Mouse (Mus musculus): ENCODE results near the gene Cxcl14. TPM values are rescaled to one million over a fixed set of nuclear protein-coding genes. Genes with fewer than 3 reads are reported as not detected.

Cxcl14 gene
- total RNA-seq, 1 experiment from 2014 or later = not detected

DNA sequence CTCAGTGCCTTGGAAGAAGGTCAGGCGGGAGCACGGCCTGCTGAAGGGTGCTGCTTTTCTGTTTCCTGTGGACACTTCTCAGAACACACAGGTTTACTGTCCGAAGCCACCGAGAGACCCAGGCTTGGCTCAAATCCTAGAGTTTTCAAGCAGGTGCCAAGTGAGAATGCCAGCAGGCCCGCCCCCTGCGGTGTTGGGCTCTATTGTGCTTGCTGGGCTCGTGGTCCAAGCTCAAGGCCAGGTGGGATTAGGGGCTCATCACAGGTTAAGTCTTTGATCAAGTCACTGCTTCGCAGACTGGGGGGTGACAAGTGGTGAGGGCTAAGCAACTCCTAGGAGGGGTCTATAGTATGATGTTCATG lies 289 bp upstream of the Cxcl14 start:
- no peak for ATAC-seq (replicated peaks; ENCODE audit: insufficient number of reproducible peaks, low FRiP score, low TSS enrichment, poor library complexity, severe bottlenecking)

DNA sequence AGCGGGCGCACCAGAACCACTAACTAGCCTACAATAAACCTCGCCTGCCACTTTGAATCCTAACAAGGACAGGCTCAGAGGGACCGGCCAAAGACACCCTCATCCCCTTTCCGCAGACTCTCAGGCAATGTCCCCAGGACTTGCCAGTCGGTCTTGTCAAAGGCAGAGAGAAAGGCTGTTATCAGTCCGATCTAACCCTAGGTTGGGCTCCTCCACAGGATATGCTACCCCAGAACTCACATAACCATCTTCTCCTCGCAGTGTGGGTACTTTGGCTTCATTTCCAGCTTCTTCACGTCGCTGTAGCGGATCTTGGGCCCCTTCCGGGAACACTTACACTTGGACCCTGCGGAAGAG lies 787 bp downstream of the Cxcl14 start:
- ATAC-seq (replicated peaks; ENCODE audit: insufficient number of reproducible peaks, low FRiP score, low TSS enrichment, poor library complexity, severe bottlenecking) = no peak

DNA sequence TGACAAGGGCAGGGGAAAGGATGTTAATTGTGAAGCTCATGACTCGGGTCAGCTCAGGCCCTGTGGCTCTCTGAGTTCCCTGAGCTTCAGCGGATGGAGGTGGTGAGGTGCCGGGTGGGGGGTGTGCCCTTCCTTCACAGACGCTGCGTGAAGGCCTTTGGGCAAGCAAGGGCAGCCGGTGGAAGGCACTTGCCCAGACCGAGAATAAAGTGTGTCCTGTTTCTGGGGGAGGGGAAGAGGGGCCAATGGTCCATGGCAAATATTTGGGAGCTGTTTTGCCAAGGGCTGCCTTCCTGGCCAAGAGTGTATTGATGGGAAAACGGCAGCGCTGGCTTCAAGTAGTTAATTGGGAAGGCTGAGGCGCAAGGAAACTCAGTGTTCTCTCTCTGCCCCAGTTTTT lies 1.4 kb downstream of the Cxcl14 start:
- ATAC-seq (replicated peaks; ENCODE audit: insufficient number of reproducible peaks, low FRiP score, low TSS enrichment, poor library complexity, severe bottlenecking) = no peak

DNA sequence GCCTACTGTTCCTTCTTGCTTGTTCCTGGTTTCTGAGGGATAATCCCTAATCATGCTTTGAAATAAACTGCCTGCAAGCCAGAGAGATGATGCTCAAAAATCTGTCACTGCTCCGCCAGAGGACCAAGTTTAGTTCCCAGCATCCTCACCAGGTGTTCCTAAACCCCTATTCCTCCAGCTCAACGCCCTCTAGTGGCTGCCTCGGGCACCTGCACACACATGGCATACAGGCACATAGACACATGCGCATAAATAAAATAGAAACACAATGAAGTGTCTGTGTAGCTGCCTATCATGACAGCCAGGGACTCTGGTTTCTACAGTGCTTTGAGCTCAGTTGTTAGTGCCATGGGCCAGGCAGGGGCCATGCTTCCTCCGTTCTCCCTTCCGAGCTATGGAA lies 6.4 kb downstream of the Cxcl14 start:
- ATAC-seq (replicated peaks; ENCODE audit: insufficient number of reproducible peaks, low FRiP score, low TSS enrichment, poor library complexity, severe bottlenecking) = no peak

DNA sequence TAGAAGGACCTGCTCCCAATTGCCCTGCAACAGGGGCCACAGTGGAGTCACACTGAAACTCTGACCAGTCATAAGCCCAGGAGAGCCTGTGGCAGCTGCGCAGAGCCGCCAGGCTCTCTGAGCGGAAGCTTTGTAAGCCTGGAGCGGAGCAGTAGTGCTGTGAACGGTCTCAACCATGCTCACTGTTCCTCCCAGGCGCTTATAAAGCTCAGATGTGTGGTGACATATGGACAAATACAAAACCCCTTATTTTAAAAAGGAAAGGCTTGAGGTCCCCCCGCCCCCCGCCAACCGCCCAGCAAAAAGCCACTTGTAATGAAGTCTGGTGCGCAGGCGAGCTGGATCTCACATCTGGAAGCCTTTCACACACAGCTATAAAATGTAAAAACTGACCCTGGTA lies 7.1 kb downstream of the Cxcl14 start:
- no peak for ATAC-seq (replicated peaks; ENCODE audit: insufficient number of reproducible peaks, low FRiP score, low TSS enrichment, poor library complexity, severe bottlenecking)

DNA sequence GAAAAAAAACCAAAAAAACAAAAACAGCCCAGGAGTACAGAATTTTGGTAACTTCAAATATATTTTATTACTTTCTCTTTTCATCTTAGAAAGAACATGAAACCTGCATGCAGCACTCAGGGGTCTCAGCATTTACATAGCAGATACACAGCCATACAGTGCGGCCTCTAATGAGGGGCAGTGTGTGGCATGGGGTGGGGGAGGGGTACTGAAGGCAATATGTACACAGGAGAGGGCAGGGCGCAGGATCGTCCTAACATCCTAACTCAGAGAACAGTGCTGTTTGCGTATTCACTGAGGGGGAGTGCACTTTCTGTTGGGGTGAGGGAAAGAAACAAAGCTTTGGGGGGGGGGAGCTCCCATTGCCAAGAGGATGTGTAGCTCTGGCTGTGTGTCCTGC lies 7.8 kb downstream of the Cxcl14 start:
- ATAC-seq (replicated peaks; ENCODE audit: insufficient number of reproducible peaks, low FRiP score, low TSS enrichment, poor library complexity, severe bottlenecking) = no peak

DNA sequence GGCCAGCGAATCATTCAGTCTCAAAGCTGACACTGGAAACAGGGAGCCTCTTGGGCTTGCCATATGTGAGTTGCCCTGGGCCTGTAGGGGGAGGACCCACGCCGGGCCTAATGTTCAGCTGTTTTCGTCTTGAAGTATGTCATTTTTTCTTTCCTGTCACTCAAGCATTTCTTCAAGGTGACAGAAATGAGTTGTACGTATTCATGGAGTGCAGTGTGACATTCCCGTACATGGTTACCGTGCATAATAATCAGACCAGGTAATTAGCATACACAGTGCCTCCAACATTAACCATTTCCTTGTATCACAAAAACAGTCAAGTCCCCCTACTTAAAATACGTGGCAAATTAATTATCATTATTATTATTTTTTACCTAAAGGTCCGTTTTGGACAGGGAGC lies 9.3 kb downstream of the Cxcl14 start:
- no peak for ATAC-seq (replicated peaks; ENCODE audit: insufficient number of reproducible peaks, low FRiP score, low TSS enrichment, poor library complexity, severe bottlenecking)

DNA sequence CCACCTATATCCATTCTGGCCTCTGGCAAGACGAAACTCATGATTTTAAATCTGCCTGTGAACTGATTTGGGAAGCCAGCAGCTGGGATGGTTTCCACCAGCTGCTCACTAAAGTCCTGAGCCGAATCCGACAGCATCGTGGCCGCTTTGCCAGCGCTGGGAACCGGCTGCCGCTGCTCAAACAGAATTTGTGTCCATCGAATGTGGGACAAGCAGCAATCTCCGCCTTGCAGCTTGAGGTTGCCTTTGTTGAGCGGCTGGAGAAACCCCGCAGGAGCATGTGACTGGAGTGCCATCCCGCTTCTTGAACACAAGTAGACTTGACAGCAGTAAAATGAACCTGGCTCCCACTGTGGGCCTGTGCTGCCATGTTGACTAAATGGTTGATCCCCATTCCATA lies 13.0 kb downstream of the Cxcl14 start:
- ATAC-seq (replicated peaks; ENCODE audit: insufficient number of reproducible peaks, low FRiP score, low TSS enrichment, poor library complexity, severe bottlenecking) = no peak

DNA sequence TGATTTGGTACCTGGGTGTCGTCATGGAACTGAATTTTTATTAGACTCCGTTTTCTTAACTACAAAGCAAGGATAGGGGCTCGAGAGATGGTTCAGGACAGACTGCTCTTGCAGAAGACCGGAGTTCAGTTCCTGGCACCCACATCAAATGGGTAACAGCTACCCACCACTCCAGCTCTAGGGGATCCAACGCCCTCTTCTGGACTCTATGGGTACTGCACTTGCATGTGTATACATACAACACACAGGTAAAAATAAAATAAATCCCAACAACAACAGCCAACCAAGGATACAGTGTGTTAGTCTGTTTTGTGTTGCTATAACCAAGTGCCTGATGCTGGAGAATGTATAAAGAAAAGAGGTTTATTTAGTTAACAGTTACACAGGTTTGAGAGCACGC lies 16.0 kb downstream of the Cxcl14 start:
- ATAC-seq (replicated peaks; ENCODE audit: insufficient number of reproducible peaks, low FRiP score, low TSS enrichment, poor library complexity, severe bottlenecking) = no peak

DNA sequence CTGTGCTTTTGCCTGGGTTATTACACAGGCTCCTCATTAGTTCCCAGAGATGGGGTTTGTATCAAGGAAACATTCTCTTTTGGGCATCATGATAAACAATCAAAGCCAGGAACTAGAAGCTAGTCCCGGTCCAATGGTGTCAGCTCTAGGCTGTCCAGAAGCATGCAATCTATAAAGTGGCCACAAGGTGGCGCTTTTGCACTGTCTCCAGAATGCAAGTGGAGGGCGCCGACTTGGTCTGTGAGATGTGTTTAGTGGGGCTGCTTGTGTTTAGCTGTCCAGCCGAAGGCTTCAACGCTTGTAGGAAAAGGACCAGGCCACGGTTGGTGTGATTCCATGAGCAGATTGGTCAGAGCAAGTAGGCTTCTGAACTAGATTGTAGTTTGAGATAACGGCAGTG lies 16.9 kb downstream of the Cxcl14 start:
- ATAC-seq (replicated peaks; ENCODE audit: insufficient number of reproducible peaks, low FRiP score, low TSS enrichment, poor library complexity, severe bottlenecking) = peak; percentile 62; the same call in 1 of the 2 replicates

DNA sequence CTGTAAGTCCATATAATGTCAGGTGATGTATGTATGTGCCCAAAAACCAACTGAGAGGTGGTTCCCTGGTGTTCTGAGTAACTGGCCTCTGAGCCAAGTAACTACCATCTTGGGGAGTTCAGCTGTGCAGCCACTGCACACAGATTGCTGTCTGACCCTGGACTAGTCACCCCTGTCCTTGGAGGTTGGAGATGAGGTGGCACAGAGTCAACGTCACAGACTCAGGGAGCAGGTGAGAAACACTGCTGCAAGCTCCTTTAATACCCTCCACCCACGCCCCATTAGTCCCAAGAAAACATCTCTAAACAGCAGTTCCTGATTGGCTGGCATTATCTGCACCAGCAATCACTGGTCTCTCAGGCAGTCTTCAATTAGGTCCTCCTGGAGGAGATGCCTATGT lies 21.2 kb downstream of the Cxcl14 start:
- no peak for ATAC-seq (replicated peaks; ENCODE audit: insufficient number of reproducible peaks, low FRiP score, low TSS enrichment, poor library complexity, severe bottlenecking)

DNA sequence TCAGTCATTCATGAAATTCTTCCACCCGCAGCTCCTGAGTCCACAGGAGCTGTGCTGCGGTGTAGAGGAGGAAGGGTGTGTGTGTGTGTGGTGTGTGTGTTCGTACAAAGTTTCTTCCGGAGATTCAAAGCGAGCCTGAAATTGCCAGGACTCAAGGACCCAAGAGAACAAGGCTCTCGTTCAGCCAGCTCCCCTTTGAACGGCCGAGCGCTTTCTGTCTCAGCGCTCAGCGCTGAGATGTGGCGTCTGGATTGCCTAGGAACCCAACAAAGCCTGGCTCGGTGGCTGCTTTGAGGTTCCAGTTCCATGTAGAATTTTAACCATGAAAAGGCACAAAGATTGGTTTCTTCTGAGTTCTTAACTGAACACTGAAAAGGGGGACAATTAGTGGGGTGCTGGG lies 26.2 kb downstream of the Cxcl14 start:
- ATAC-seq (replicated peaks; ENCODE audit: insufficient number of reproducible peaks, low FRiP score, low TSS enrichment, poor library complexity, severe bottlenecking) = no peak

DNA sequence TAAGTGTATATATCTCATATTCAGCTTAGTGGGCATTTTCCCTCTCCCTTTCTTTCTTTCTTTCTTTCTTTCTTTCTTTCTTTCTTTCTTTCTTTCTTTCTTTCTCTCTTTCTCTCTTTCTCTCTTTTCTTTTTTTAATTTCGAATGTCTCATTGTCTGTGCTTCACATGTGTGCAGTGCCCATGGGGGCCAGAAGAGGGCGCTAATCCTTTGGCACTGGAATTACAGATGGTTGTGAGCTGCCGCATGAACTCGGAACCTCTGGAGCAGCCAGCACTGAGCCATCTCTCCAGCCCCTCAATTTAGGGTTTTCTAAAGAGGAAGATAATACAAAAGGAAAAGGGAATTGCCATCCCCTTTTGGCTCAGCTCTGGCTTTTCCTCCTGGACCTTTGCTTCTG lies 29.0 kb downstream of the Cxcl14 start:
- no peak for ATAC-seq (replicated peaks; ENCODE audit: insufficient number of reproducible peaks, low FRiP score, low TSS enrichment, poor library complexity, severe bottlenecking)

DNA sequence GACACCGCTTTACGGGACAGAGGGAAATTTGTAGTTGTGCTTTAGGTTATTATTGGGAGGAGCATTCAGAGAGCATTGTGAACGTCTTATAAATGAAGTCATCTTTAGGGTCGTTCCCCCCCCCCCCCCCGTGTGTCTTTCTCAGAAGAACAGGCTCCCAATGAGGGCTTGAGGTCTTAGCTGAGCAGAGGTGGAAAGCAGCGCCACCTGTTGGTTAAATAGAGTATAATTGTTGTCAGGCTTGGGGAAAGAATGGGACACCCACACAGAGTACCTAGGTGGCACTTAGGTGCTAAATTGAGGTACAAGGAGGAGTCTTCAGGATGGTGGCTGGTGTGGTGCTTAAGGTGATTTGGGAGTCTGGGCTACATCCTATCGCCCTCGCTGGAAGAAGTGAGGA lies 29.9 kb downstream of the Cxcl14 start:
- ATAC-seq (replicated peaks; ENCODE audit: insufficient number of reproducible peaks, low FRiP score, low TSS enrichment, poor library complexity, severe bottlenecking) = 0 out of 2 replicates have a peak, but pooled peaks have one; percentile 63

DNA sequence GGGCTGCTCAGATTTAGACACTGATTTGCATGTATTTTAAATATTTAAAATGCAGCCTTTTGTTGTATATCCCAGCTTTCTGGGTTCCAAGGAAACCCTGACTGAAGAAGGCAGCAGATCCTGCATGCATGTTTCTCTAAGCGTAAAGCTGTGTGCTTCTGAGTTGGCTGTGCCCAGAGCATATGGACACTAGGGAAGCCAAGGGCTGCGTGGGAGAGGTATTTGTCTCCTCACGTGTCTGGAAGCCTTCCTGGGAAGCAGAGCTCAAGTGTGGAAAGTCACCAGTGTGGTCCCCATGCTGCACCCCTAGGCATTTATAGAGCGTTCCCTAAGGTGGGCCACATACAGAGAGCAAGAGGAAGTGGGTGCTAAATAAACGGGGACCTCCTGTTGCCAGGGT lies 30.7 kb downstream of the Cxcl14 start:
- no peak for ATAC-seq (replicated peaks; ENCODE audit: insufficient number of reproducible peaks, low FRiP score, low TSS enrichment, poor library complexity, severe bottlenecking)

DNA sequence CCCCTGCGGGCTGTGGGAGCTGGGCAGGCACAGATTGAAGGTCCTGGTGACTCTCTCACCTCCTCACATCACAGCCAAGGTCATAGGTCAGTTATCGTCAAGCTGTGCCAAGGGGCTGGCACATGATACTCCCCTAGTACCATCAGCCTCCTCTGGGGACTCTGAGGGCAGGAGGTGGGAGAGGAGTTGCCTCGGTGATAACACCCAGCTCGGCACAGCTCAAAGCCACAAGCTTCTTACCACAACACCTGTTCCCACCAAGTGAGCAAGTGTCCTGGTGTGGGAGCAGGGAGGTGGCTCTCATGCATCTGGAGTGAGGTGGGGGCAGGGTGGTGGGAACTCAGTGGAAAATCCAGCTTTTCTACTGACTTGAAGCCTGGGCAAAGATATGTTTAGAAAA lies 34.1 kb downstream of the Cxcl14 start:
- no peak for ATAC-seq (replicated peaks; ENCODE audit: insufficient number of reproducible peaks, low FRiP score, low TSS enrichment, poor library complexity, severe bottlenecking)

DNA sequence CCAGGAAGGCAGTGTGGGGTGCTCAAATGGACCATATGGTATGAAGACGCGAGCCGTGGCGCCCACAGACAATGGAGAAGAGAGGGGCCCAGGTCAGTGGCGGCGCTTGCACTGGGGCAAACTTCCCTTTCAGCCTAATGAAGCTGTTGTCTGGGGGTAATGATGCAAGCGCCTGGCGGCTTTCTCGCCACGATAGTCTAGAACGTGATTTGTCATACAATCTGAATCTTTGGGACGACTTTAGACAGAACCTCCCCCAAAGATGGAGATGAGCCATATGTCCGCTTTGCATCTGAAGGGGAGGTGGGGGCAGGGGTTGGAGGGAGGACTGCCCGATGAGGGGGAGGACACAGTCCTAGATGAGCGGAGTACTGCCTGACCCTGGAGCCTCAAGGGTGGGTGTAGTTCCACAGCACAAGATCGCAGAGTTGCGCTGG lies 36.0 kb downstream of the Cxcl14 start:
- no peak for ATAC-seq (replicated peaks; ENCODE audit: insufficient number of reproducible peaks, low FRiP score, low TSS enrichment, poor library complexity, severe bottlenecking)

DNA sequence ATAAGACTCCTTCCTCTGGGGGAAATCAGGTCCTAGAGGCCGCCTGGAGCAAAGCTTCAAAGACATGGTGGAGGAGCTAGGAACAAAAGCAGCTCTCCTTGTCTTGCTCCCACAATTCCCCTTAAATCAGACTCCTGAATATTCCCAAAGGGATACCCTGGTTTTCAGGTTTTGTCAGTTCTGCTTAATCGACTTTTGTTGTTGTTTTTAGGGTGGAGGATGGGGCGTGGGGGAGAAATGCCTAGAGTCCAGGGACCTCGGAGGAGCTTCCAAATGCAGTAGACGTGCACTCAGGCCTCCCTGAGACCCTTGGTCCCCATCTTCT lies 36.5 kb downstream of the Cxcl14 start:
- ATAC-seq (replicated peaks; ENCODE audit: insufficient number of reproducible peaks, low FRiP score, low TSS enrichment, poor library complexity, severe bottlenecking) = no peak

DNA sequence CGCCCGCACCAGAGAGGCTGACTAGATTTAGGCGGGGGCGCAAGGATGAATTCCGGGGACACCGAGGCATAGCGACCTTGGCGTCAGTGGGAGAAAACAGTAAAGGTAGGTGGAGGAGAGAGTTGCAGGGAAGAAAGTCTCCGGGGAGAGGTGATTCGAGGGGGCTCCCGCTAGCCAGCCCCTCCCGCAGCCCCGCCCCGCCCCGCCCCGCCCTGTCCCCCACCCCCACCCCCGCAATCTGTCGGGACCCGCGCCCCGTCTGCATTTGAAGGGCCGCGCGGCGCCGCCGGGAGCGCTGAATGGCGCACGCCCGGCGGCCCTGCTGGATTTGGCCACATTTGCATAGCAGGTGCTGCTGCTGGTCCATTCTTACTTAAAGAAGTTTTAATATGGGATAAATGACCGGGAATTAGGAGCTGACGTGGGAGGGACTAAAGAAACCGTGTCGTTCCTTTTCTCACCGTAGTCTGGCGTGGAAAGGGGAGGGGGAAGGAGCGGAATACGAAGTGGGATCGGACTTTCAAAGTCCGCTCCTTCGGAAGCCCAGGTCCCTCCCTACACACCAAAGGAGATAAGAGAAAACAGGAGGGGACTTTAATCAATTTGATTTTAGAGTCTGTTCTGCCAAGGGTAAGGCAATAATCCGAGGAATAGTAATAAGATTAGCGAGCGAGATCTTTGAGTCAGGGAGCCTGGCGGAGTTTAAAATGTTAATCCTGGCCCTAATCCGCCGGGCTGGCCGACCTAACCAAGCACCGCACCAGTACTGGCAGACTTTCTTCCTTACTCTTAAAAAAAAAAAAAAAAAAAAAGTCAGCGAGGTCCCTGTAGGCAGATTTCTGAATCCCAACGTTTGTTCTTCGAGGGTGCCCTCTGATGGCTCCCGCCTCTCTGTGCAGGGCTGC lies 37.1 kb downstream of the Cxcl14 start:
- ATAC-seq (replicated peaks; ENCODE audit: insufficient number of reproducible peaks, low FRiP score, low TSS enrichment, poor library complexity, severe bottlenecking) = no peak

DNA sequence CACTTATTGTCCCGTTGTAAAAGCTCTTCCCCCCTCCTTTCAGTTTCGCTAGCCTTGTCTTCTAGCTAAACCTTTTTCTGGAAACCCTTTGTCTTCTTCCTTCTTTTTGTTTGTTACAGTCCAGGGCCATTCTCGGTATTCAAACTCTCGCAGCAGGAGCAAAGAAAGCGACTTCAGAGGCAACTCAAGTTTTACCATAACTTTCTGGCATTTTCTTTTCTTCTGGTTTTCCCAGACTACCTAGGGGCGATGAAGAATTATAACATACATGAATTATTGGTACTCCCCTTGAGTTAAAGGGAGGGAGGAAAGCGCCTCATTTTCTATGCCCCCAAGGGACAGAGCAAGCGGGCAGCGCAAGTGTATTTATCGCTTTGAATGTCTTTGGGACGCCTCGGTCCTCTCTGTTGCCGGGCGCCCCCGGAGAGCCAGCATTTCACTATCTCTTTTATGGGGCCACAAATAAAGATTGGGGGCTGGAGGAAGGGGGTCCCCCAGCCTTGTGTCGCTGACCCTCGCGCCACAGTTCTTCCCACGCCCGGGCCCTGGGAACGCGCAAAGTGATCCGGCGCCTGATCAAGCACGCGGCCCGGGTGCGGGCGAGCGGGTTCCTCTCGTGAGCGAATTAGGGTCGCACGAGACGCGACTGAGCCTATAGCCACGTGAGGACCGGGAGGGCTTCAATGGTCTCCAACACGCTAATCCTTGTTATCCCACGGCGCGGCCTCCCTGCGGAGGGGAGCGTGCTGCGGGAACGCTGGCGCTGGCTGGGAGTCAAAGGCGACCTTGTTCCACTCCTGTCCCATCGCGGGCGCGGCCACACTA lies 37.9 kb downstream of the Cxcl14 start:
- no peak for ATAC-seq (replicated peaks; ENCODE audit: insufficient number of reproducible peaks, low FRiP score, low TSS enrichment, poor library complexity, severe bottlenecking)

All from monocyte, adult 5-6 weeks (primary cell).